Mouse (Mus musculus) adrenal gland (tissue): ENCODE results near the gene Mbnl1.

ENCODE experiments used
- intact Hi-C: fragments of 180-260 bp; cut with DNase I; formaldehyde crosslinking; loops from one replicate; pipeline ENCODE4 v1.15.1; 2025

Gene Mbnl1

GRCm38 (mm10) chr3:60564244-60564643 lies 91.6 kb downstream of the Mbnl1 start:
- intact Hi-C loops, result no loop called here

- intact Hi-C loops, result loop anchor here (5.0 kb wide), 1 partner anchor 33 kb away; no protein-coding TSS in a partner anchor
These were observed 92.6 kb downstream of the Mbnl1 start for GRCm38 (mm10) chr3:60565204-60565603.

DNA sequence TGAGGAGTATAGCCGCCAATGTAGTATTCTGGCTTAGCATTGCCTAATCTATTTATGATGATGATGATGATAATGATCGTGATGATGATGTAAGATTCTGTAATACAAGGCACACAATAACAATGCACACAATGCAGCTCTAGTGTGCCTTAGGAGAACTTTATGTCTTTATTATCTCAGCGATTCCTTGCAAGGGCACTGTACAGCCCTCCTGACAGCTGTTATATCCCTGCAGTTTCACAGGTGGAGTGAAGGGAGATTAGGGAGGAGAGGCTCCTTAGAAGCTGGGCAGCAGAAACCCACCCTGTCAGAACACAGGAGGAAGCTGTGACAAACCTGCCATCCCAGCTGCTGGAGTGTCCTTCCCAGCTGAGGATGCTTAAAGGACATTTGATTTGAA lies 93.3 kb downstream of the Mbnl1 start:
- intact Hi-C loops, result loop anchor here (5.0 kb wide), 1 partner anchor 34 kb away; no protein-coding TSS in a partner anchor

DNA sequence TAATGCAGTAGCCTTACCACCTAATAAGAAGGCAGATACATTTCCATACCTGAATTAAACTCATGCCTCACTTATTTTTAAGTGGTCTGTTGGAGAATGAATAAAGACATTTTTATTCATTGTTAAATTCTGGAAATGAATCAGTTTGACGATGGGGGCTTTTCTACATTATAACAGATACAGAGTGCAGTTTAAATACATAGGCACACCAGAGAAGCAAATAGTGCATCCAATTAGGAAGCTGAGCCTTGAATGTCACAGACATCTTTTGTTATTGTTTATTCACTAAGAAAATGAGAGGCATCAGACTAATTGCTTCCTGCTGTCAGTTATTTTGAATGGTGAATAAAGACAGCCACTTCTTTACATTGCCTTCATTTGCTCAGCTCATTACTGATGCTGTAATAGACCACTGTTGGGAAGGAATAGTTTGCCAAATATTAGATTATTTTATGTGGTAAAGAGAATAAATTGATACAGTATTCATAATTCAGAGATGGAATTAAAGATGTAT lies 95.6 kb downstream of the Mbnl1 start:
- intact Hi-C loops, result loop anchor here (5.0 kb wide), 1 partner anchor 36 kb away; no protein-coding TSS in a partner anchor

DNA sequence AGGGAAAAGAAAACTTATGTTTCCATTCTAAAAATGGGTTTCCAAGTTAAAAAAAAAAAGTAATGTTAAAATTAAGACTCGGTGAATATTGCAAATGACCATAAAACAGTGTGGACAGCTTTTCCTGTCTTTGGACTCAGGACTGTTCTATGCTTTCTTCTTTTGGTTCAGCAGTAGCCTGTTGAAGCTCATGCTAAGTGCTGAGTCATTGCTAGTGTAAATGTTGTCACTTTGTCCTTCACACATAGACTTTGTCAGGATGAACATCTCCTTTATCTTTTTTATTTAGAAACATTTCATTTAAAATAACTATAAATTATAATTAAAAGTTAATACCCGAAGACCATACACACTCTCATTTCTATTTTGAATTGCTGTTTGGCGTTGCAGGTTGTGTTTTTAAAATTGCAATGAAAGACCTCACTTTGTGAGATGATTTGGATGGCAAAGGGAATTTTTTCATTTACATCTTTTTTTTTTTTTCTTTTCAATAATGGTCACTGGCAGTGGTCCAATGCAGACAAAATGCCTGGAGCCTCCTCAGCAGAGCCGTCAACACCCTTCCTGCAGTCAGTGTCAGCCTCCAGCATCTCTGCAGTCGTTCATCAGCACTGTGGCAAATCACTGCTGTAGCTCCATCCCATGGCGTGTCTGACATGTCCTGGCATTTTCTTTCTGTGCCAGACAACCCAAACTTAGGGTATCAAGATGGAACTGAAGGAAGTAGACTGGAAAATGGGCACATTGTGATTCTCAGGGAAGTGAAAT lies 96.4 kb downstream of the Mbnl1 start:
- intact Hi-C loops, result loop anchor here (5.0 kb wide), 1 partner anchor 37 kb away; no protein-coding TSS in a partner anchor

DNA sequence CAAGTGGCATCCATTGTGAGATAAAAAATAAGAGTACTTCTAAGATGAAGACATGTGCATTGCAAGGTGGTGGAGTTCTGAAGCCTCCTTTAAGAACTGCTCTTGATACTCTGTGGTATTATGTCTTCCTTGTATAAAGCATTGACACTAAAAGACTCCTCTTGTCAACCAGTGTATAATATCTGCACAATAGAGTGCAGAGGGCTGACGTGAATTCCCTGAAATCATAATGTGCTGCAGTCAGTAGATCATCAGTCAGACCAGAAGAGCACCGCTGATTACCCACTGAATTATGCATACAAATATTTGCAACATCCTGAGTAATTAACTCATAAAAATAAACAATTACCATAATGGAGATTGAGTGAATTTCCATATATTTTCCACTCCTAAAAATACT lies 97.2 kb downstream of the Mbnl1 start:
- intact Hi-C loops, result loop anchor here (5.0 kb wide), 1 partner anchor 37 kb away; no protein-coding TSS in a partner anchor

- intact Hi-C loops, result no loop called here
These were observed 97.9 kb downstream of the Mbnl1 start for GRCm38 (mm10) chr3:60570491-60571022.

DNA sequence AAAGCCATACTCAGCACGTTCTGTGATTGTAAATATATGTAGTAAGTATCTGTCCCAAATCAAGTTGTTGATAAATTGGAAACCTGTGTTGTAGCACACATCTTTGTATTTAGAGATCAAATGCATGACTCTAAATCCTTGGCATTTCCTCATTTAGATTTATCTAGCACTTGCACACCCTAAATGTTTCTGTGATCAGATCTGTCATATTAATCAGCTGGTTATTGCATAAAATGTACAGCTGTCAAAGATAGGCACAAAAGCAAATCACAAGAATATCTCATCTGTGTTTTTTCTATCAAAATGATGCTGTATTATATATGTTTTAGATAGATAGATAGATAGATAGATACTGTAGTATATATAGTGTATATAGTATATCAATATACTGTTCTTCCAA lies 98.9 kb downstream of the Mbnl1 start:
- intact Hi-C loops, result no loop called here

- intact Hi-C loops, result no loop called here
These were observed 101.6 kb downstream of the Mbnl1 start for GRCm38 (mm10) chr3:60574199-60574598.

DNA sequence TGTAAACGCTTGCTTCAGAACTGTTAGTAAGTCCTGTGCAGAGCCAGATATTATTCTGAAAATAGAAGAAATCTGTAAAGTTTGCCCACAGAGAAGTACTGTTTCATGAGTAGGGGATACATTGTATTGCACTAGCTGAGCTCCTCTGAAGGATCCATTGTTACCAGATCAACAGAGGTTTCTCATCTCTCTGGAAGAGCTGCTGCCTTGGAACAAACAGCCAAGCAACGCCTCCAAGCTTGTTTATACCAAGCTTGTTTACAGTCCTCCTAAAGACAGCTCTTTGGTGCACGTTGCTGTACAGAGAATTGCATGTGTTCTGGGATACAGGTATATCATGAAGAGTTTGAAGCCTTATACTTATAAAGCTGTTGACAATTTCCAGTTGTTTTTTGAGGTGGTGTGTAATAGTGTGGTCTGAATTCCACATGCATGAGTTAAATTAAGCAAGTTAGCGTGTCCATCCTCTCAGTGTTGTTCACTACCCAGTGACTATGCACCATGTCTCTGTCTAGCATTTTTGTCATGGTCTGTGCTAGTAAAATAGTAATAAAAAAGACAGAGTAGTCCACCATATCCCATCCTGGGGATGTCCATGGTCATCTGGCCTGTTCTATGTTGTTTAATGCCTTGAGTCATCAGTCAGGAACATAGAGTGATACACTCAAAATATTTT lies 102.4 kb downstream of the Mbnl1 start:
- intact Hi-C loops, result no loop called here

- intact Hi-C loops, result no loop called here
These were observed 103.3 kb downstream of the Mbnl1 start for GRCm38 (mm10) chr3:60575945-60576344.

DNA sequence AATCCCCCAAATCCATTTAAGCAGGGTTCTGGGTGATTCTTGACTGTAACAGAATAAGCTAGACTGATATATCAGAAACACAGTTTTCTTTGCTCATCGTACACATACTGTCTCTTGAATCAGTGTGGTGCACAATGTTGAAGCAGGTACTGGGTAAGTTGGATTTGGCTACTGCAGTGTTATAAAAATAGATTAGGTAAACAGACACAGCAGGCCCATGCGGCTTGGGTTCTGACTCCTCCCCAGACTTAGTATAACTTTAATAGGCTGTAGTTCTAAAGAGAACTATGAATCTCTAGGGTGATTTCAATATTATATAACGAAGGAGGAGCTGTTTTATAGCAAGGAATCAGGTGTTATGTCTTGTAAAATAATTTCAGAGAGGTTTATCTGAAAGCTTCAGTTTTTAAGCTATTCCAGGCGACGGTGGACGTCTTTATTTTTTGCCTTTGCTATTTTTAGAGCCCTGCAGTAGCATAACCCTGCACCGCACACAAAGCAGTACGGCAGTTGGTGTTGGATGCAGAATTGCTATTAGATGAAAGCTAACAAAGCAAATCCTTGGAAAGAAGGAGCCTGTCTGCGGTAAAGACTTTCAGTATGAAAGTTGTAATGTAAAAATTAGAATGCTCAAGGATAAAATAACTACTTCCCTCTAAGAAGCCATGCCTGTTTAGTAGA lies 103.9 kb downstream of the Mbnl1 start:
- intact Hi-C loops, result no loop called here

GRCm38 (mm10) chr3:60579880-60580279 lies 107.2 kb downstream of the Mbnl1 start:
- intact Hi-C loops, result no loop called here

DNA sequence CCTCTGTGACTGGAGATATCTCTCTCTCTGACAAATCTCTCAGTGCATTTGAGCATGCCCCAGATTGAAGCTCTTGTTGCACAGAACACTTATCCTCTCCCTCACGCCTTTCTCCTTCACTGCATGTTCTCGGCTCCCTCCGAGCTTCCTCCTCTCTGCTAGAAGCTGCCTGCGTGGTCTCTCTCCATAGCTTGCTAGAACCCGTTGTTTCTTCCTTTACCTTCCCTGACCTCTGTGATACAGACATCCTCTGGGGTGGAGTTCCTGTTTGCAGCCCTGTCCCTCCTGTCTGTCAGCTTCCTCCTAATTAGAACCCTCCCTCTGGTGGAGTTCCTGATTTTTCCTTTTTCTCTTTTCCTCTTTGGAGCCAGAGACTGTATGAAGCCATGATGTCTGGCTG lies 108.1 kb downstream of the Mbnl1 start:
- intact Hi-C loops, result no loop called here

- intact Hi-C loops, result no loop called here
These were observed 109.5 kb downstream of the Mbnl1 start for GRCm38 (mm10) chr3:60582154-60582553.

GRCm38 (mm10) chr3:60582620-60583019 lies 110.0 kb downstream of the Mbnl1 start:
- intact Hi-C loops, result no loop called here

GRCm38 (mm10) chr3:60584704-60585103 lies 112.1 kb downstream of the Mbnl1 start:
- intact Hi-C loops, result no loop called here

GRCm38 (mm10) chr3:60586046-60586445 lies 113.4 kb downstream of the Mbnl1 start:
- intact Hi-C loops, result no loop called here

- intact Hi-C loops, result no loop called here
These were observed 114.5 kb downstream of the Mbnl1 start for GRCm38 (mm10) chr3:60587149-60587548.

DNA sequence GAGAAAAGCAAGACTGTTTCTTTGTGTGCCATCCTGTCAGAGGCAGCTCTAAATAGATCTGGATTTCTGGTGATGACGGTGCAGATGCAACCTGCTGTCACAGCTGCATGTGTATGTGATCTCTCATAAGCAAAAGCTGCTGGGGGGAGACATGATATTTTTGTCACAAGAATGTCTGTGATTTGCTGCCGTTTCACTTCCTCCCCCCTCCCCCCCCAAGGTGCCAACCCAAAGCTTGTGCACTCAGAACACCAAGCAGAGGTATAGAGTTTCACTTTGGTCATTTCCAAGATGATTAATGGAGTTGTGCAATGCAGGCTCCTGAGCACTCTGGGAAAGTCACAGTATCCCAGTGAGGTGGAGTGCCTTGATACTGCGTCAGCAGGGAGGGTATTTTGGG lies 116.7 kb downstream of the Mbnl1 start:
- intact Hi-C loops, result no loop called here

GRCm38 (mm10) chr3:60595606-60596005 lies 123.0 kb downstream of the Mbnl1 start:
- intact Hi-C loops, result loop anchor here (5.0 kb wide), 1 partner anchor 68 kb away; no protein-coding TSS in a partner anchor
